ENCODE assay signal across 21 mouse cellular contexts in genomic region chr17:8961097-8961496, GRCm38 (mm10). TPM values are rescaled to one million over a fixed set of nuclear protein-coding genes. Genes with fewer than 3 reads are reported as not detected.
"Had no signal": no experiment of that assay in that cellular context is flagged by ENCODE, and none has a peak within 500 bp of the region (broad histone marks: within the 10 kb centered on the region; RNA-seq: fewer than 3 reads in every experiment).

No protein-coding gene starts in this region.

- H3K9ac ChIP-seq: kidney, embryonic 15.5 days; limb, embryonic 13.5 days; liver, embryonic 12.5 days; liver, embryonic 15.5 days; lung, embryonic 15.5 days; midbrain, embryonic 12.5 days; neural tube, embryonic 13.5 days; stomach, embryonic 15.5 days had no signal

- H3K27ac ChIP-seq: kidney, embryonic 15.5 days; limb, embryonic 10.5 days; limb, embryonic 13.5 days; liver, embryonic 12.5 days; liver, embryonic 15.5 days; lung, embryonic 15.5 days; neural tube, embryonic 13.5 days; stomach, embryonic 15.5 days had no signal

- H3K9me3 ChIP-seq: kidney, embryonic 15.5 days; limb, embryonic 10.5 days; limb, embryonic 13.5 days; liver, embryonic 12.5 days; liver, embryonic 15.5 days; lung, embryonic 15.5 days; megakaryocyte, embryonic 14.5 days; midbrain, embryonic 12.5 days; neural tube, embryonic 13.5 days; stomach, embryonic 15.5 days had no signal

- H3K4me1 ChIP-seq: kidney, embryonic 15.5 days; limb, embryonic 10.5 days; limb, embryonic 13.5 days; liver, embryonic 12.5 days; liver, embryonic 15.5 days; lung, embryonic 15.5 days; megakaryocyte, embryonic 14.5 days; stomach, embryonic 15.5 days had no signal

- DNase-seq: kidney, adult 8-10 months; kidney, postnatal 10 days; kidney, postnatal 36 days; liver; lung, adult 18-20 months; lung, postnatal 10 days; lung, postnatal 36 days; right cerebral cortex, postnatal 25 days; spleen, adult 18-20 months; thymus, postnatal 25 days had no signal

- ATAC-seq: liver, embryonic 12.5 days had no signal

- H3K4me3 ChIP-seq: kidney, embryonic 15.5 days; limb, embryonic 10.5 days; limb, embryonic 13.5 days; liver, embryonic 12.5 days; liver, embryonic 15.5 days; lung, embryonic 15.5 days; megakaryocyte, embryonic 14.5 days; midbrain, embryonic 12.5 days; myocyte; neural tube, embryonic 13.5 days; stomach, embryonic 15.5 days had no signal

- H3K36me3 ChIP-seq: kidney, embryonic 15.5 days; limb, embryonic 10.5 days; limb, embryonic 13.5 days; liver, embryonic 12.5 days; liver, embryonic 15.5 days; lung, embryonic 15.5 days; stomach, embryonic 15.5 days had no signal

- H3K4me2 ChIP-seq: kidney, embryonic 15.5 days; limb, embryonic 13.5 days; liver, embryonic 12.5 days; liver, embryonic 15.5 days; lung, embryonic 15.5 days; midbrain, embryonic 12.5 days; neural tube, embryonic 13.5 days; stomach, embryonic 15.5 days had no signal

- H3K27me3 ChIP-seq: kidney, embryonic 15.5 days; limb, embryonic 13.5 days; liver, embryonic 12.5 days; liver, embryonic 15.5 days; lung, embryonic 15.5 days; midbrain, embryonic 12.5 days; neural tube, embryonic 13.5 days; stomach, embryonic 15.5 days had no signal

RNA-seq across cellular contexts. Expression of gene 1700010I14Rik, which starts 27.0 kb away (rescaled TPM):
- polyA plus RNA-seq: myocyte had no signal
